Mouse (Mus musculus): ENCODE data around the gene Rfx7. TPM values are rescaled to one million over a fixed set of nuclear protein-coding genes. Genes with fewer than 3 reads are reported as not detected.

The Rfx7 gene
- polyA plus RNA-seq, 1 experiment, result 6.4 TPM

- peaks cover 3% of the 10 kb centered on the region; the same call in 1 of the 2 replicates for H3K4me1 ChIP-seq (ENCODE audit: control insufficient read depth, insufficient read depth, low read length)
- H3K4me3 ChIP-seq (ENCODE audit: insufficient read depth, low read depth, low read length), result no peak overlapping the region
- H3K27me3 ChIP-seq (replicated peaks; ENCODE audit: control insufficient read depth, insufficient read depth, low read length), result no peaks in the 10 kb centered on the region
- H3K27ac ChIP-seq (ENCODE audit: insufficient read depth, low read depth, low read length), result no peak overlapping the region
- 65% methylated on average over 2 of the region's 2 CpGs for WGBS
- DNase-seq, result no peak
- no peaks in the 10 kb centered on the region for H3K36me3 ChIP-seq (ENCODE audit: control insufficient read depth, insufficient read depth, low read length)
- no peak for TF ChIP-seq CTCF (conservative IDR thresholded peaks at IDR 0.05; ENCODE audit: insufficient read depth, insufficient read length, low read depth, low read length)
- TF ChIP-seq POLR2A (IDR thresholded peaks at IDR 0.05; ENCODE audit: low read depth, low read length), result no peak
Observed at GRCm38 (mm10) chr9:72496691-72497090, 35.3 kb upstream of the Rfx7 start.

DNA sequence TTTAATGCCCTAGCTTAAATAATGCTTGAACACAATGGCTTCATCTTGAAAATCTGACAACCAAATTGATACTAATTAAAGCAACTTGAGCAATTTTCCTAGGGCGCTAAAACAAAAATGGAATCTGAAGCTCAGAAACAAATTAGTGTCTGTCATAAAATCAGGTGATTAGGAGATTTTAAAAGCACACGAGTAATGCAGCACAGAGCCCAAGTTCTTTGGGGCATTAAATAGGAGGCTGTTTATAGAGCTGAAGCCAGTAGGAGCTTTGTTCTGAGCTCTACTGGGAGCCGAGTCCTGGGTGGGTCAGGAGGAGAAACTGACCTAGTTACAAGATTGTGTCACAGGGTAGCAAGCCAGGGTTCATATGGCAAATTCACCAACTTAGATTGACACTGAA is 34.9 kb upstream of the Rfx7 start:
- H3K27ac ChIP-seq (ENCODE audit: insufficient read depth, low read depth, low read length), result no peak overlapping the region
- no peak for DNase-seq
- H3K27me3 ChIP-seq (replicated peaks; ENCODE audit: control insufficient read depth, insufficient read depth, low read length), result no peaks in the 10 kb centered on the region
- H3K4me1 ChIP-seq (ENCODE audit: control insufficient read depth, insufficient read depth, low read length), result peaks cover 2% of the 10 kb centered on the region; the same call in 1 of the 2 replicates
- no peak for TF ChIP-seq CTCF (conservative IDR thresholded peaks at IDR 0.05; ENCODE audit: insufficient read depth, insufficient read length, low read depth, low read length)
- no peak for TF ChIP-seq POLR2A (IDR thresholded peaks at IDR 0.05; ENCODE audit: low read depth, low read length)
- H3K4me3 ChIP-seq (ENCODE audit: insufficient read depth, low read depth, low read length), result no peak overlapping the region
- no peaks in the 10 kb centered on the region for H3K36me3 ChIP-seq (ENCODE audit: control insufficient read depth, insufficient read depth, low read length)
- WGBS, result 85% methylated on average over 3 of the region's 3 CpGs

DNA sequence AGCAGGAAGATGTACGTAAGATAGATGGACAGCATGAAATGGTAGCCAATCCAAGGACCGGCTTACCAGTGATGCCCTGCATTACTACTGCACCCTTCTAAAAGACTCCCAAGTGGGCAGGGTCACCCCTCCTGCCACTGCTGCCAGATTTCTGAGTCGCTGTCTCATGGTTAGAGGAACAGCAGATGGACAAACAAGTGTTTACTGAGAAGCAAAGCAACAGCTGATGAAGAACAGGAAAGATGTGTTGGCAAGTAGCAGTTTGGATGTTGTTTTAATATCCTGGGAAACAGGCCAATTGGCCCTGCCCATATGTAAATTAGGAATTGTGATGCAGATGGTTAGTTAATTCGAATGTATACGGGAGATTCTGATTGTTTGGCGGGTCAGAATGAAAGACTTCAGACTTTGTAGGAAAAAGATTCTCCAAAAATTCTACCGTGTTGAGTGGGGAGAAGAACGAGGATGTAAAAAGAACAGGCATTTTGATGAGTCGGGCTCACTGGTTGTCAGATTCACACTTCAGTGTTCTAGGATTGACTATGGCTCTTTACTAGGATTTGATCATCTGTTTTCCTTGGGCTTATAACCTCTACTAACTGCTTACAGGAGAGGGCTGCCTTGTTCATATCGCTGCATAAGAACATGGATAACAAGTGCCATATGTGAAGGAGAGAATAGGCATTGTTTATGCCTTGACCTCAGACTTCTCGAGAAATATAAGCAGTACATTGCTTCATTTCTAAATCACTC is 19.6 kb upstream of the Rfx7 start:
- TF ChIP-seq POLR2A (IDR thresholded peaks at IDR 0.05; ENCODE audit: low read depth, low read length) (no peak), CTCF (conservative IDR thresholded peaks at IDR 0.05; ENCODE audit: insufficient read depth, insufficient read length, low read depth, low read length) (no peak)
- WGBS, result 66% methylated on average over 11 of the region's 11 CpGs
- H3K27ac ChIP-seq (ENCODE audit: insufficient read depth, low read depth, low read length), result no peak overlapping the region
- H3K27me3 ChIP-seq (replicated peaks; ENCODE audit: control insufficient read depth, insufficient read depth, low read length), result no peaks in the 10 kb centered on the region
- no peak overlapping the region for H3K4me3 ChIP-seq (ENCODE audit: insufficient read depth, low read depth, low read length)
- H3K36me3 ChIP-seq (ENCODE audit: control insufficient read depth, insufficient read depth, low read length), result no peaks in the 10 kb centered on the region
- no peak for DNase-seq
- H3K4me1 ChIP-seq (ENCODE audit: control insufficient read depth, insufficient read depth, low read length), result peaks cover 5% of the 10 kb centered on the region

DNA sequence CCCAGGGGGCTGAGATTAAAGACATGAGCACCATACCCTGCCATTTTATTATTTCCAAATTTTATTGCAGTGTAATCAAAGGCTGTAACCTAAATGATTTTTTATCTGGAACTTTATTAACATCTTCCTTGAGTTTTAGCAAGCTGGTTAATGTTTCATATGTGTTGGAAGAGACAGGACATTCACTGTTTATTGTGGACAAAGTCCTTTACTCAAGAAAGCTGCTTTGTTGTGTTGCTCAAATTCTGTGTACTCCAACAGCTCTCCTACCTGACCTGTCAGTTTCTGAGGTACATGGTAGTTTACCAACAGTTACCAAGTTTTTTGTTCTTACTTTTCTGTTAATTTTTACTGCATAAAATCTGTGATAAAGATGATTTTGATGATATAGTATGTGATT is 16.7 kb upstream of the Rfx7 start:
- Histone ChIP-seq H3K4me1 (ENCODE audit: control insufficient read depth, insufficient read depth, low read length) (peaks cover 8% of the 10 kb centered on the region), H3K36me3 (ENCODE audit: control insufficient read depth, insufficient read depth, low read length) (no peaks in the 10 kb centered on the region), H3K4me3 (ENCODE audit: insufficient read depth, low read depth, low read length) (no peak overlapping the region), H3K27me3 (replicated peaks; ENCODE audit: control insufficient read depth, insufficient read depth, low read length) (no peaks in the 10 kb centered on the region), H3K27ac (ENCODE audit: insufficient read depth, low read depth, low read length) (no peak overlapping the region; the same call in 1 of the 2 replicates)
- peak; percentile 69 for DNase-seq
- TF ChIP-seq CTCF (conservative IDR thresholded peaks at IDR 0.05; ENCODE audit: insufficient read depth, insufficient read length, low read depth, low read length) (no peak), POLR2A (IDR thresholded peaks at IDR 0.05; ENCODE audit: low read depth, low read length) (no peak)

GRCm38 (mm10) chr9:72519246-72519645 is 12.8 kb upstream of the Rfx7 start:
- peak; percentile 4 for DNase-seq
- no peaks in the 10 kb centered on the region for H3K27me3 ChIP-seq (replicated peaks; ENCODE audit: control insufficient read depth, insufficient read depth, low read length)
- H3K4me3 ChIP-seq (ENCODE audit: insufficient read depth, low read depth, low read length), result no peak overlapping the region
- H3K27ac ChIP-seq (ENCODE audit: insufficient read depth, low read depth, low read length), result no peak overlapping the region
- TF ChIP-seq CTCF (conservative IDR thresholded peaks at IDR 0.05; ENCODE audit: insufficient read depth, insufficient read length, low read depth, low read length) (no peak), POLR2A (IDR thresholded peaks at IDR 0.05; ENCODE audit: low read depth, low read length) (no peak)
- peaks cover 8% of the 10 kb centered on the region for H3K4me1 ChIP-seq (ENCODE audit: control insufficient read depth, insufficient read depth, low read length)
- no peaks in the 10 kb centered on the region for H3K36me3 ChIP-seq (ENCODE audit: control insufficient read depth, insufficient read depth, low read length)

DNA sequence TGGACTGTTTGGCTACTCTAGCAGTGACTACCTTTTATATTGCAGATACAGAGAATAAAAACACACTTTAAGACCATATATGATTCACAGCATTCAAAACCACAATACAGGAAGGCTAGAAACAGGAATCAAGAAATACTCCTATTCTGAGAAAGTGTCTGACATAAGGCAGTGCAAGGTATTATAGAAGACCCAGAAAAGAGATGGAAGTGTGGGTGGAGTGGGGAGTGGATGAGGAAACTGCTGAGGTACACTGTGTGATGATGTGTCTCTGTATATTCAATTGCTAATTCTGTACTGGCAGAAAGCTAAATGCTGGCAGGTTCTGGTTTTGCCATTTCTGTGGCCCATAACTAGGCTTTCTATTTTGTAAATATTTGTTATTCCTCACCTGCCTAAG is 11.2 kb upstream of the Rfx7 start:
- no peak overlapping the region for H3K27ac ChIP-seq (ENCODE audit: insufficient read depth, low read depth, low read length)
- no peak overlapping the region for H3K4me3 ChIP-seq (ENCODE audit: insufficient read depth, low read depth, low read length)

DNA sequence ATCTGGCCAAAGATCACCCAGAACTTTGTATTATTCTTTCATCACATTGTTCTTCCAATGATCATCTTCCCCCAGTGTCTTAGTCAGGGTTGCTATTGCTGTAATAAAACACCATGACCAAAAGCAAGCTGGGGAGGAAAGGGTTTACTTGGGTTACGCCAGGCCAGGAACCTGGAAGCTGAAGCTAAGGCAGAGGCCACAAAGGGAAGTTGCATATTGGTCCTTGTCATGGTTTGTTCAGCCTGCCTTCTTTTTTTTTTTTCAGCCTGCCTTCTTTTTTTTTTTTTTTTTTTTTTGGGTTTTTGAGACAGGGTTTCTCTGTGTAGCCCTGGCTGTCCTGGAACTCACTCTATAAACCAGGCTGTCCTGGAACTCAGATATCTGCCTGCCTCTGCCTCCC is 5.9 kb upstream of the Rfx7 start:
- Histone ChIP-seq H3K4me1 (ENCODE audit: control insufficient read depth, insufficient read depth, low read length) (peaks cover 5% of the 10 kb centered on the region; the same call in 1 of the 2 replicates), H3K4me3 (ENCODE audit: insufficient read depth, low read depth, low read length) (no peak overlapping the region), H3K36me3 (ENCODE audit: control insufficient read depth, insufficient read depth, low read length) (no peaks in the 10 kb centered on the region), H3K27ac (ENCODE audit: insufficient read depth, low read depth, low read length) (no peak overlapping the region), H3K27me3 (replicated peaks; ENCODE audit: control insufficient read depth, insufficient read depth, low read length) (no peaks in the 10 kb centered on the region)
- DNase-seq, result no peak
- TF ChIP-seq CTCF (conservative IDR thresholded peaks at IDR 0.05; ENCODE audit: insufficient read depth, insufficient read length, low read depth, low read length) (no peak), POLR2A (IDR thresholded peaks at IDR 0.05; ENCODE audit: low read depth, low read length) (no peak)
- WGBS, result 76% methylated on average over 1 of the region's 1 CpGs

More for the DNA sequence above, 11.2 kb upstream of the Rfx7 start:
- Histone ChIP-seq H3K36me3 (ENCODE audit: control insufficient read depth, insufficient read depth, low read length) (no peaks in the 10 kb centered on the region), H3K4me1 (ENCODE audit: control insufficient read depth, insufficient read depth, low read length) (peaks cover 4% of the 10 kb centered on the region; the same call in 1 of the 2 replicates), H3K27me3 (replicated peaks; ENCODE audit: control insufficient read depth, insufficient read depth, low read length) (no peaks in the 10 kb centered on the region)
- DNase-seq, result no peak
- TF ChIP-seq POLR2A (IDR thresholded peaks at IDR 0.05; ENCODE audit: low read depth, low read length) (no peak), CTCF (conservative IDR thresholded peaks at IDR 0.05; ENCODE audit: insufficient read depth, insufficient read length, low read depth, low read length) (no peak)
